Mouse (Mus musculus) testis, adult 2 months (tissue): ENCODE data around the gene Hoxc11.

Source experiments
- CTCF ChIP-seq: fragments of 200-500 bp; IDR thresholded peaks from 2 replicates; pipeline ENCODE4 v1.5.1; 2012; ENCODE audit warnings: low read depth, mild to moderate bottlenecking, inconsistent platforms, low read length, moderate library complexity; ENCODE audit not compliant: control insufficient read depth, insufficient read depth, insufficient replicate concordance
- POLR2A ChIP-seq: fragments of 200-500 bp; IDR thresholded peaks from 2 replicates; pipeline ENCODE4 v1.6.1; 2012; ENCODE audit warnings: low read depth, mild to moderate bottlenecking, inconsistent platforms, low read length, moderate library complexity; ENCODE audit not compliant: control insufficient read depth

DNA sequence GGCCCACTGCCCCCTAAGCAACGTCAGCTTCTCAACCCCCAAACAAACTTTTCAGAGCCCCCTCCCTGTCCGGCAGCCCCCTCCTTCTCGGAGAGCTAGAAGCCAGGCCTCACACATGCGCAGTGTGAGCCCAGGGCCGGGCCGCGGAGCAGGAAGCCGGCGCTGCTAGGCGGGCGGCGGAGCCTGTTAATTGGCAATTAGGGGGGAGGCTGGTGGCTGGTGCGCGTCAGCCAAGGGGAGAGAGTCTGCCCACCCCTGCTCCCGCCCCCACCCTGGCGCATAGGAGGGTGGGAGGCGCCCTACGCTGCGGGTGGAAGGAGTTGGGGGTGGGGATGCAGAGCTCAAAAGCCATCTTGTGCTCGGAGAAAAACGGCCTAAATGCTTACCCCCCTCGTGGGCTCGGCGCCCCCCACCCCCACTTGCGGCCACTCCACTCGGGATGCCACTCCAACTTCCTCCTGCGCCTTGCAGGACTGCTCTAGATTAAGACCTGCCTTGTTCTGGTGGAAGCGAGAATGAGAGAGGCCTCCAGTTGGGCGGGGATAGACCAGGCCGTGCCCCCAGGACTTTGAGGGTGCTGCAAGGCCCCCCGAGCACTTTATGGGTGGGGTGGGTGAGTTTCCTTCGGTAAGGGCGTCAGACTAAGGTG lies 45.1 kb downstream of the Hoxc11 start:
- TF ChIP-seq CTCF (no peak), POLR2A (no peak)
